Mouse (Mus musculus): ENCODE results near the gene Fam124a. TPM values are rescaled to one million over a fixed set of nuclear protein-coding genes. Genes with fewer than 3 reads are reported as not detected.

The Fam124a gene
- total RNA-seq (2023; ENCODE audit: inconsistent age) = not detected in 4 replicates

GRCm38 (mm10) chr14:62555309-62555829, at the start of gene Fam124a:
Gene Fam124a (plus strand): TSS chr14:62555737.

GRCm38 (mm10) chr14:62566821-62567220, 11.3 kb downstream of the Fam124a start, which contains the start of gene Gm4131:
Gene Gm4131 (minus strand): TSS chr14:62566921.

Other genes starting within 250 kb of the Fam124a start
- gene Gucy1b2, start 99.4 kb upstream of the Fam124a start, total RNA-seq (2023; ENCODE audit: inconsistent age) = not detected in 4 replicates
- not detected in 4 replicates for gene Gm4131, start 11.2 kb downstream of the Fam124a start, total RNA-seq (2023; ENCODE audit: inconsistent age)
- gene Serpine3, start 107.9 kb downstream of the Fam124a start, total RNA-seq (2023; ENCODE audit: inconsistent age) = not detected in 4 replicates
- 82.3 to 100 TPM (median 86.4 TPM) in 4 replicates for gene Ints6, start 205.4 kb downstream of the Fam124a start, total RNA-seq (2023; ENCODE audit: inconsistent age)

All from B cell, adult (primary cell).